Mouse (Mus musculus): ENCODE measurements around the gene Prss32. TPM values are rescaled to one million over a fixed set of nuclear protein-coding genes. Genes with fewer than 3 reads are reported as not detected.
"Not testable (repeated sequence)": the region's sequence is repeated elsewhere in the genome, so short reads cannot be mapped to it uniquely, and the experiment has no call there.

Gene Prss32
- polyA plus RNA-seq, 1 experiment from 2014 or later: not detected

GRCm38 (mm10) chr17:23862926-23863325 is 19.3 kb downstream of the Prss32 start:
- 92% methylated on average over 4 of the region's 4 CpGs for WGBS
- Histone ChIP-seq H3K4me3 (ENCODE audit: low read depth, low read length) (no peak overlapping the region), H3K4me1 (ENCODE audit: control insufficient read depth, insufficient read depth, low read length) (no peaks in the 10 kb centered on the region), H3K4me2 (ENCODE audit: low read depth, low read length) (no peak overlapping the region), H3K27me3 (ENCODE audit: control insufficient read depth, insufficient read depth, low read length) (no peaks in the 10 kb centered on the region), H3K36me3 (replicated peaks; ENCODE audit: control insufficient read depth, insufficient read depth, low read depth, low read length) (no peaks in the 10 kb centered on the region), H3K9me3 (replicated peaks; ENCODE audit: control insufficient read depth, low read length) (no peaks in the 10 kb centered on the region), H3K9ac (replicated peaks; ENCODE audit: low read length) (no peak overlapping the region), H3K27ac (replicated peaks; ENCODE audit: low read depth, low read length) (no peak overlapping the region)
- no peak for ATAC-seq (replicated peaks; ENCODE audit: insufficient number of reproducible peaks, low FRiP score, low TSS enrichment, low read depth)
- DNase-seq (ENCODE audit: low spot score): no peak

- 85% methylated on average over 15 of the region's 15 CpGs for WGBS
These were observed 24.1 kb downstream of the Prss32 start, which contains the start of gene Prss21 for GRCm38 (mm10) chr17:23867756-23868155. Gene Prss21 (plus strand): TSS chr17:23868056.

GRCm38 (mm10) chr17:23868513-23868912 is 24.9 kb downstream of the Prss32 start:
- H3K27ac ChIP-seq (replicated peaks; ENCODE audit: low read depth, low read length): no peak overlapping the region
- DNase-seq (ENCODE audit: low spot score): no peak
- WGBS: 90% methylated on average over 11 of the region's 11 CpGs

More at GRCm38 (mm10) chr17:23867756-23868155, 24.1 kb downstream of the Prss32 start, which contains the start of gene Prss21:
- Histone ChIP-seq H3K27ac (replicated peaks; ENCODE audit: low read depth, low read length) (no peak within 1 kb of the TSS), H3K9ac (replicated peaks; ENCODE audit: low read length) (no peak within 1 kb of the TSS), H3K4me3 (ENCODE audit: low read depth, low read length) (no peak within 1 kb of the TSS), H3K4me1 (ENCODE audit: control insufficient read depth, insufficient read depth, low read length) (no peaks in the 10 kb centered on the region), H3K9me3 (replicated peaks; ENCODE audit: control insufficient read depth, low read length) (no peaks in the 10 kb centered on the region), H3K27me3 (ENCODE audit: control insufficient read depth, insufficient read depth, low read length) (no peaks in the 10 kb centered on the region), H3K4me2 (ENCODE audit: low read depth, low read length) (no peak within 1 kb of the TSS), H3K36me3 (replicated peaks; ENCODE audit: control insufficient read depth, insufficient read depth, low read depth, low read length) (no peaks in the 10 kb centered on the region)
- ATAC-seq (replicated peaks; ENCODE audit: insufficient number of reproducible peaks, low FRiP score, low TSS enrichment, low read depth) (no peak), DNase-seq (ENCODE audit: low spot score) (no peak)

GRCm38 (mm10) chr17:23873884-23874856 is 30.5 kb downstream of the Prss32 start:
- Histone ChIP-seq H3K9me3 (replicated peaks; ENCODE audit: control insufficient read depth, low read length) (no peaks in the 10 kb centered on the region), H3K4me1 (ENCODE audit: control insufficient read depth, insufficient read depth, low read length) (no peaks in the 10 kb centered on the region), H3K4me2 (ENCODE audit: low read depth, low read length) (no peak overlapping the region), H3K9ac (replicated peaks; ENCODE audit: low read length) (no peak overlapping the region), H3K36me3 (replicated peaks; ENCODE audit: control insufficient read depth, insufficient read depth, low read depth, low read length) (no peaks in the 10 kb centered on the region), H3K27ac (replicated peaks; ENCODE audit: low read depth, low read length) (no peak overlapping the region), H3K27me3 (ENCODE audit: control insufficient read depth, insufficient read depth, low read length) (no peaks in the 10 kb centered on the region), H3K4me3 (ENCODE audit: low read depth, low read length) (no peak overlapping the region)
- DNase-seq (ENCODE audit: low spot score): peak; percentile 68
- no peak; the same call in 1 of the 2 replicates for ATAC-seq (replicated peaks; ENCODE audit: insufficient number of reproducible peaks, low FRiP score, low TSS enrichment, low read depth)
- WGBS: 50% methylated on average over 8 of the region's 8 CpGs

More at GRCm38 (mm10) chr17:23868513-23868912, 24.9 kb downstream of the Prss32 start:
- ATAC-seq (replicated peaks; ENCODE audit: insufficient number of reproducible peaks, low FRiP score, low TSS enrichment, low read depth): no peak
- no peak overlapping the region for H3K9ac ChIP-seq (replicated peaks; ENCODE audit: low read length)
- H3K4me1 ChIP-seq (ENCODE audit: control insufficient read depth, insufficient read depth, low read length): no peaks in the 10 kb centered on the region
- H3K4me3 ChIP-seq (ENCODE audit: low read depth, low read length): no peak overlapping the region
- H3K36me3 ChIP-seq (replicated peaks; ENCODE audit: control insufficient read depth, insufficient read depth, low read depth, low read length): no peaks in the 10 kb centered on the region
- no peaks in the 10 kb centered on the region for H3K9me3 ChIP-seq (replicated peaks; ENCODE audit: control insufficient read depth, low read length)
- H3K27me3 ChIP-seq (ENCODE audit: control insufficient read depth, insufficient read depth, low read length): no peaks in the 10 kb centered on the region
- no peak overlapping the region for H3K4me2 ChIP-seq (ENCODE audit: low read depth, low read length)

- Histone ChIP-seq H3K4me3 (ENCODE audit: low read depth, low read length) (no peak overlapping the region), H3K9me3 (replicated peaks; ENCODE audit: control insufficient read depth, low read length) (no peaks in the 10 kb centered on the region), H3K27me3 (ENCODE audit: control insufficient read depth, insufficient read depth, low read length) (no peaks in the 10 kb centered on the region), H3K4me2 (ENCODE audit: low read depth, low read length) (no peak overlapping the region), H3K9ac (replicated peaks; ENCODE audit: low read length) (no peak overlapping the region), H3K36me3 (replicated peaks; ENCODE audit: control insufficient read depth, insufficient read depth, low read depth, low read length) (no peaks in the 10 kb centered on the region), H3K27ac (replicated peaks; ENCODE audit: low read depth, low read length) (no peak overlapping the region), H3K4me1 (ENCODE audit: control insufficient read depth, insufficient read depth, low read length) (no peaks in the 10 kb centered on the region)
- WGBS: 50% methylated on average over 3 of the region's 3 CpGs
- no peak for DNase-seq (ENCODE audit: low spot score)
- no peak for ATAC-seq (replicated peaks; ENCODE audit: insufficient number of reproducible peaks, low FRiP score, low TSS enrichment, low read depth)
These were observed 33.1 kb downstream of the Prss32 start for GRCm38 (mm10) chr17:23876741-23877140.

GRCm38 (mm10) chr17:23877166-23877565 is 33.5 kb downstream of the Prss32 start:
- Histone ChIP-seq H3K4me2 (ENCODE audit: low read depth, low read length) (no peak overlapping the region), H3K4me1 (ENCODE audit: control insufficient read depth, insufficient read depth, low read length) (no peaks in the 10 kb centered on the region), H3K9ac (replicated peaks; ENCODE audit: low read length) (no peak overlapping the region), H3K27me3 (ENCODE audit: control insufficient read depth, insufficient read depth, low read length) (no peaks in the 10 kb centered on the region), H3K27ac (replicated peaks; ENCODE audit: low read depth, low read length) (no peak overlapping the region), H3K9me3 (replicated peaks; ENCODE audit: control insufficient read depth, low read length) (no peaks in the 10 kb centered on the region), H3K4me3 (ENCODE audit: low read depth, low read length) (no peak overlapping the region), H3K36me3 (replicated peaks; ENCODE audit: control insufficient read depth, insufficient read depth, low read depth, low read length) (no peaks in the 10 kb centered on the region)
- DNase-seq (ENCODE audit: low spot score) (no peak), ATAC-seq (replicated peaks; ENCODE audit: insufficient number of reproducible peaks, low FRiP score, low TSS enrichment, low read depth) (no peak)
- 75% methylated on average over 2 of the region's 2 CpGs for WGBS

- H3K36me3 ChIP-seq (replicated peaks; ENCODE audit: control insufficient read depth, insufficient read depth, low read depth, low read length); DNase-seq (ENCODE audit: low spot score); H3K4me3 ChIP-seq (ENCODE audit: low read depth, low read length); H3K4me1 ChIP-seq (ENCODE audit: control insufficient read depth, insufficient read depth, low read length); H3K27me3 ChIP-seq (ENCODE audit: control insufficient read depth, insufficient read depth, low read length); H3K4me2 ChIP-seq (ENCODE audit: low read depth, low read length); ATAC-seq (replicated peaks; ENCODE audit: insufficient number of reproducible peaks, low FRiP score, low TSS enrichment, low read depth); H3K9ac ChIP-seq (replicated peaks; ENCODE audit: low read length); H3K9me3 ChIP-seq (replicated peaks; ENCODE audit: control insufficient read depth, low read length); H3K27ac ChIP-seq (replicated peaks; ENCODE audit: low read depth, low read length): not testable (repeated sequence)
- WGBS: 77% methylated on average over 4 of the region's 4 CpGs
These were observed 36.9 kb downstream of the Prss32 start, which contains the start of the genes Dcpp1 and Dcpp2 for GRCm38 (mm10) chr17:23880576-23880975. Gene Dcpp1 (plus strand): TSS chr17:23880876. Gene Dcpp2 (plus strand): TSS chr17:23880880.
